Mouse (Mus musculus): ENCODE measurements around the gene Coq4.

Gene Coq4

GRCm38 (mm10) chr2:29787104-29787917 lies at the start of gene Coq4:
Coq4 (plus strand) TSS chr2:29787493.
- no peak for TF ChIP-seq GATA4 (IDR thresholded peaks at IDR 0.05; ENCODE audit: insufficient replicate concordance, low read length)

- no peak for TF ChIP-seq GATA4 (IDR thresholded peaks at IDR 0.05; ENCODE audit: insufficient replicate concordance, low read length)
These were observed 48.5 kb upstream of the Coq4 start for GRCm38 (mm10) chr2:29738799-29739198.

GRCm38 (mm10) chr2:29739368-29739767 lies 47.9 kb upstream of the Coq4 start:
- TF ChIP-seq GATA4 (IDR thresholded peaks at IDR 0.05; ENCODE audit: insufficient replicate concordance, low read length) = no peak

- TF ChIP-seq GATA4 (IDR thresholded peaks at IDR 0.05; ENCODE audit: insufficient replicate concordance, low read length) = no peak
These were observed 46.1 kb upstream of the Coq4 start for GRCm38 (mm10) chr2:29741207-29741606.

GRCm38 (mm10) chr2:29744256-29744655 lies 43.0 kb upstream of the Coq4 start:
- no peak for TF ChIP-seq GATA4 (IDR thresholded peaks at IDR 0.05; ENCODE audit: insufficient replicate concordance, low read length)

GRCm38 (mm10) chr2:29747188-29747782 lies 40.0 kb upstream of the Coq4 start:
- no peak for TF ChIP-seq GATA4 (IDR thresholded peaks at IDR 0.05; ENCODE audit: insufficient replicate concordance, low read length)

- TF ChIP-seq GATA4 (IDR thresholded peaks at IDR 0.05; ENCODE audit: insufficient replicate concordance, low read length) = no peak
These were observed 39.4 kb upstream of the Coq4 start for GRCm38 (mm10) chr2:29747852-29748251.

GRCm38 (mm10) chr2:29748499-29748898 lies 38.8 kb upstream of the Coq4 start:
- TF ChIP-seq GATA4 (IDR thresholded peaks at IDR 0.05; ENCODE audit: insufficient replicate concordance, low read length) = no peak

GRCm38 (mm10) chr2:29751497-29751896 lies 35.8 kb upstream of the Coq4 start, which contains the start of gene Gm13420:
Gm13420 (minus strand) TSS chr2:29751685.
- no peak for TF ChIP-seq GATA4 (IDR thresholded peaks at IDR 0.05; ENCODE audit: insufficient replicate concordance, low read length)

- TF ChIP-seq GATA4 (IDR thresholded peaks at IDR 0.05; ENCODE audit: insufficient replicate concordance, low read length) = no peak
These were observed 34.9 kb upstream of the Coq4 start for GRCm38 (mm10) chr2:29752397-29752796.

- TF ChIP-seq GATA4 (IDR thresholded peaks at IDR 0.05; ENCODE audit: insufficient replicate concordance, low read length) = no peak
These were observed 31.6 kb upstream of the Coq4 start for GRCm38 (mm10) chr2:29755693-29756092.

- no peak for TF ChIP-seq GATA4 (IDR thresholded peaks at IDR 0.05; ENCODE audit: insufficient replicate concordance, low read length)
These were observed 22.5 kb upstream of the Coq4 start for GRCm38 (mm10) chr2:29764831-29765230.

GRCm38 (mm10) chr2:29767976-29768709 lies 19.1 kb upstream of the Coq4 start:
- no peak for TF ChIP-seq GATA4 (IDR thresholded peaks at IDR 0.05; ENCODE audit: insufficient replicate concordance, low read length)

GRCm38 (mm10) chr2:29768901-29769300 lies 18.4 kb upstream of the Coq4 start:
- TF ChIP-seq GATA4 (IDR thresholded peaks at IDR 0.05; ENCODE audit: insufficient replicate concordance, low read length) = no peak

- TF ChIP-seq GATA4 (IDR thresholded peaks at IDR 0.05; ENCODE audit: insufficient replicate concordance, low read length) = no peak
These were observed 17.1 kb upstream of the Coq4 start for GRCm38 (mm10) chr2:29770162-29770561.
